Mouse (Mus musculus) activated CD4-positive, CD25-positive, alpha-beta regulatory T cell, adult 4 months (primary cell): Measurements from ENCODE around the gene Sema4a. TPM values are rescaled to one million over a fixed set of nuclear protein-coding genes. Genes with fewer than 3 reads are reported as not detected.

Experiments
- polyA plus RNA-seq, 2 experiments: library from polyadenylated mRNA; unstranded; fragments of 100-300 nt; shearing (Covaris generic); gene quantifications; one replicate each; pipeline ENCODE4 v1.2.1; 2017

Gene Sema4a
- polyA plus RNA-seq, 2 experiments from 2014 or later: 31.5 to 44.8 TPM

Other genes with a start within 250 kb of the Sema4a start
- gene Rhbg, start 206.5 kb downstream of the Sema4a start, polyA plus RNA-seq: not detected
- not detected for gene Gm38392, start 174.0 kb downstream of the Sema4a start, polyA plus RNA-seq
- 1 to 10 TPM; 2.7 to 7.4 TPM for gene Tsacc, start 164.2 kb downstream of the Sema4a start, polyA plus RNA-seq
- 100 to 1,000 TPM; 180 to 209 TPM for gene Cct3, start 164.1 kb downstream of the Sema4a start, polyA plus RNA-seq
- 100 to 1,000 TPM; 356 to 375 TPM for gene Glmp, start 136.2 kb downstream of the Sema4a start, polyA plus RNA-seq
- 1 to 10 TPM in 1 of 2 experiments, under 1 TPM in 1; 0.78 to 1.3 TPM for gene Tmem79, start 125.0 kb downstream of the Sema4a start, polyA plus RNA-seq
- gene Smg5, start 124.9 kb downstream of the Sema4a start, polyA plus RNA-seq: 10 to 100 TPM; 30.2 to 50.2 TPM
- not detected for gene Paqr6, start 96.6 kb downstream of the Sema4a start, polyA plus RNA-seq
- not detected for gene Bglap3, start 88.4 kb downstream of the Sema4a start, polyA plus RNA-seq
- gene Bglap2, start 82.5 kb downstream of the Sema4a start, polyA plus RNA-seq: not detected
- not detected for gene Bglap, start 76.7 kb downstream of the Sema4a start, polyA plus RNA-seq
- 10 to 100 TPM; 62.7 to 63.7 TPM for gene Pmf1, start 50.9 kb downstream of the Sema4a start, polyA plus RNA-seq
- gene Slc25a44, start 36.0 kb downstream of the Sema4a start, polyA plus RNA-seq: 10 to 100 TPM; 12.8 to 16.7 TPM
- 1 to 10 TPM; 4.6 to 6.4 TPM for gene Lmna, start 48.8 kb upstream of the Sema4a start, polyA plus RNA-seq
- under 1 TPM; 0.10 to 0.81 TPM for gene Mex3a, start 71.2 kb upstream of the Sema4a start, polyA plus RNA-seq
- not detected for gene Rab25, start 87.1 kb upstream of the Sema4a start, polyA plus RNA-seq
- gene Lamtor2, start 91.9 kb upstream of the Sema4a start, polyA plus RNA-seq: 100 to 1,000 TPM; 132 to 197 TPM
- 10 to 100 TPM; 10.9 to 14.0 TPM for gene Ubqln4, start 92.6 kb upstream of the Sema4a start, polyA plus RNA-seq
- gene Ssr2, start 114.7 kb upstream of the Sema4a start, polyA plus RNA-seq: 100 to 1,000 TPM; 163 to 193 TPM
- gene Arhgef2, start 144.8 kb upstream of the Sema4a start, polyA plus RNA-seq: 10 to 100 TPM; 45.7 to 54.0 TPM
- not detected for gene Rxfp4, start 192.0 kb upstream of the Sema4a start, polyA plus RNA-seq
- gene Khdc4, start 224.6 kb upstream of the Sema4a start, polyA plus RNA-seq: 10 to 100 TPM; 43.2 to 46.4 TPM